Mouse (Mus musculus) MN1 (cell line): ENCODE results near the gene Olfr521.
"Not testable (repeated sequence)": the region's sequence is repeated elsewhere in the genome, so short reads cannot be mapped to it uniquely, and the experiment has no call there.

ENCODE experiments used
- DNase-seq: peaks from one replicate; pipeline ENCODE4 v3.0.0-alpha.2; 2016; ENCODE audit warnings: low spot score

Gene Olfr521

DNA sequence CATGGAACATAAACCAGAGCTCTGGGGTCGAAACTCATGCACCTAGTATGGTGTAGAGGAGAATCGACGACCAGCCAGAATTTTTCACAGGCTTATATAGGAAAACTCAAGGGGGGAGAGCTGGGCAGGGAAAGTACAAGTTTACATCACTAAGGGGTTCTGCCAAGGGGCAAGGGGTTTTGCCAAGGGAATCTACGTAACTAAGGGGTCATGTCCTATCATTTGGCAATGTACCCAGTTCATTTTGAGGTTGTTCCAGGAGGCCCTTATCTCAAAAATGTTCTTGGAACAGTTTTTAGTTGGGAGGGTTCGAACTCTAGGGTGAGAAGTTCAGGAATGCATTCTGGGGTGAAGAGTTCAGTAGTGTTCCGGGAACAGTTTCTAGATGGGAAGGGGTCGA lies 43.7 kb downstream of the Olfr521 start:
- DNase-seq: not testable (repeated sequence)

DNA sequence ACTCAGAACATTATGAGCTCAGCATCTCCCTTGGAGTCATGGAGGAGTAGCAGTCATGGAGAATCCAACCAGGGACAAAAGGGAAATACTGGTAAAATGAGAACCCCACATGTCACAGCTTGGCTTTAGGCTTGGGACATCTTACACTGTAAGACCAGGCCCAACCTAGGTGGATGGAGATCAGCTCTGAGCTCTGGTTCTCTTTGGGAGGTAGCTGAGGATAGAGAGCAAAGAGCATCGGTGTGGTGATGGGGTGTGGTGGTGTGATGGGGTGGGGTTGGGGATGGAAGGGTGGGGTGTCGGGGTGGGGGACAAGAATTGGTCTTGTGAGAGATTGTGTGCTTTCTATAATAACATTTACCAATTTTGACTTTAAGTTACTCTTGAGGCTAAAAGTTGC lies 47.5 kb downstream of the Olfr521 start:
- DNase-seq: no peak

DNA sequence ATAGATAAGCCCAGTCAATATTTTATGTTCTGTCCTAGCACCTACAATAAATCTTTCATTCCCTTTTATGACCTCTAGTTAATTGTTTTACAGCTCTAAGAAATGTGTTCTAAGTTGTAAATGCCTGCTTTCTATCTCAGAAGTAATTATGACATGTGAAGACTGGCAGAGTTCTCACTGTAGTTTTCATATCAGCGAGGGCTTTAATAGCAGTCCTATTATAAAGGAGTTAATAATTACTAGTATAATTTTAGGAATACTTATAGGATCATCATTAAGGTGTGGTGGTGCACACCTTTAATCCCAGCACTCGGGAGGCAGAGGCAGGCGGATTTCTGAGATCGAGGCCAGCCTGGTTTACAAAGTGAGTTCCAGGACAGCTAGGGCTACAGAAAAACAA lies 48.4 kb downstream of the Olfr521 start:
- no peak for DNase-seq

DNA sequence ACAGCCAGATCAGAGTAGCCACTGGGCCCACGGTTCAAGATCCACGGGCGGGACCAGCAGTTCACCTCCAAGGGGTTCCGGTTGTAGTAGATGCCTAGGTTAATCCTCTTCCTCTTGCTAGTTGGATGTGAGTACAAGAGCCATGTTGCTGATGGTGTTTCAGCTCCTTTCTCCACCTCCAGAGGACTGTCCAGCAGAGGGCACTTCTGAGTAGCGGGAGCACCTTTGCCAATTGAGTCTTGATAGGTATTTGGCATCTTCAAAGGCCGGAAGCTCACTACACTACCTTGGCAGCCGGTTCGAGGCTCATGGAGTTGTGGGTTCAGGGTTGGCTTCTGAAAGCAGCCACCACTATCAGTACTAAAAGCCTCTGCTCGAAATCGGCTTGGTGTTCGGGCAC lies 50.1 kb downstream of the Olfr521 start:
- DNase-seq: no peak

DNA sequence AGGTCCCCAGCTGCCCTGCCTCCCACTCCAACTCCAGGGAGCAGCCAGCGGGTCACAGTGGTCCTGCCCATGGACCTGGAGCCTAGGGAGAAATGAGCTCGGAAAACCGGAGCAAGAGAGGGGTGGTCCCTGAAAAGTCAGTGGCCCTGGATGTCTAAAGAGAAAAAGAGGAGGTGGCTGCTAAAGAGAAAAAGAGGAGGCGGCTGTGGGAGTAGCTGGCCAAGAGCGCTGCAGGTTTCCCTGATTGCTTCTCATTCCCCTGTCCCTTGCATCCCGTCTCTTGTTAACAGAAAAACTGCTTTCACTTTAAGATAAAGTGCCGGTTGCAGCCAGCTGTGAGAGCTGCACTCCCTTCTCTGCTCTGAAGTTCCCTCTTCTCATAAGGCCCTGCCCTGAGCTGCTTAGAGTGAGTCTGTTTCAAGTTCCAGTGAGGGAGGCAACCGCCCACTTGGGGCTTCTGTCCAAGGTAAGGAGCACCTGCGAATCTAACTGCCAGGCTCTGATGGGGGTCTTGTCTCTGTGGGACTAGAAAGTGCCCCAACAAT lies 54.9 kb downstream of the Olfr521 start:
- not testable (repeated sequence) for DNase-seq
